Mouse (Mus musculus): ENCODE measurements around the gene Svep1. TPM values are rescaled to one million over a fixed set of nuclear protein-coding genes. Genes with fewer than 3 reads are reported as not detected.

Gene Svep1
- polyA plus RNA-seq, 1 experiment = 0.74 TPM

- H3K27me3 ChIP-seq (ENCODE audit: control insufficient read depth, insufficient read depth, low read length) = no peaks in the 10 kb centered on the region
- no peak overlapping the region for H3K27ac ChIP-seq (ENCODE audit: control insufficient read depth, insufficient read depth, low read depth, low read length)
- H3K4me1 ChIP-seq (ENCODE audit: control insufficient read depth, insufficient read depth, low read length) = no peaks in the 10 kb centered on the region
- no peaks in the 10 kb centered on the region for H3K36me3 ChIP-seq (ENCODE audit: control insufficient read depth, insufficient read depth, low read length)
- no peak overlapping the region for H3K4me3 ChIP-seq (ENCODE audit: control insufficient read depth, low read depth, low read length)
- TF ChIP-seq POLR2A (IDR thresholded peaks at IDR 0.05; ENCODE audit: control insufficient read depth, low read depth, low read length) (no peak), CTCF (IDR thresholded peaks at IDR 0.05; ENCODE audit: control insufficient read depth, insufficient read depth, insufficient replicate concordance, low read depth, low read length) (no peak)
These were observed 141.9 kb downstream of the Svep1 start for GRCm38 (mm10) chr4:58064721-58065120.

GRCm38 (mm10) chr4:58062933-58063332 lies 143.7 kb downstream of the Svep1 start:
- TF ChIP-seq POLR2A (IDR thresholded peaks at IDR 0.05; ENCODE audit: control insufficient read depth, low read depth, low read length) (no peak), CTCF (IDR thresholded peaks at IDR 0.05; ENCODE audit: control insufficient read depth, insufficient read depth, insufficient replicate concordance, low read depth, low read length) (no peak)
- H3K27me3 ChIP-seq (ENCODE audit: control insufficient read depth, insufficient read depth, low read length) = no peaks in the 10 kb centered on the region

GRCm38 (mm10) chr4:58055653-58056052 lies 151.0 kb downstream of the Svep1 start:
- H3K4me1 ChIP-seq (ENCODE audit: control insufficient read depth, insufficient read depth, low read length) = no peaks in the 10 kb centered on the region

More at GRCm38 (mm10) chr4:58062933-58063332, 143.7 kb downstream of the Svep1 start:
- H3K4me1 ChIP-seq (ENCODE audit: control insufficient read depth, insufficient read depth, low read length) = no peaks in the 10 kb centered on the region
- no peaks in the 10 kb centered on the region for H3K36me3 ChIP-seq (ENCODE audit: control insufficient read depth, insufficient read depth, low read length)
- H3K4me3 ChIP-seq (ENCODE audit: control insufficient read depth, low read depth, low read length) = no peak overlapping the region
- H3K27ac ChIP-seq (ENCODE audit: control insufficient read depth, insufficient read depth, low read depth, low read length) = no peak overlapping the region

GRCm38 (mm10) chr4:58054441-58054840 lies 152.2 kb downstream of the Svep1 start:
- Histone ChIP-seq H3K4me3 (ENCODE audit: control insufficient read depth, low read depth, low read length) (no peak overlapping the region), H3K27ac (ENCODE audit: control insufficient read depth, insufficient read depth, low read depth, low read length) (no peak overlapping the region), H3K4me1 (ENCODE audit: control insufficient read depth, insufficient read depth, low read length) (no peaks in the 10 kb centered on the region), H3K27me3 (ENCODE audit: control insufficient read depth, insufficient read depth, low read length) (no peaks in the 10 kb centered on the region), H3K36me3 (ENCODE audit: control insufficient read depth, insufficient read depth, low read length) (no peaks in the 10 kb centered on the region)
- no peak for TF ChIP-seq CTCF (IDR thresholded peaks at IDR 0.05; ENCODE audit: control insufficient read depth, insufficient read depth, insufficient replicate concordance, low read depth, low read length)
- TF ChIP-seq POLR2A (IDR thresholded peaks at IDR 0.05; ENCODE audit: control insufficient read depth, low read depth, low read length) = no peak

More at GRCm38 (mm10) chr4:58055653-58056052, 151.0 kb downstream of the Svep1 start:
- Histone ChIP-seq H3K4me3 (ENCODE audit: control insufficient read depth, low read depth, low read length) (no peak overlapping the region), H3K36me3 (ENCODE audit: control insufficient read depth, insufficient read depth, low read length) (no peaks in the 10 kb centered on the region), H3K27me3 (ENCODE audit: control insufficient read depth, insufficient read depth, low read length) (no peaks in the 10 kb centered on the region), H3K27ac (ENCODE audit: control insufficient read depth, insufficient read depth, low read depth, low read length) (no peak overlapping the region)
- TF ChIP-seq CTCF (IDR thresholded peaks at IDR 0.05; ENCODE audit: control insufficient read depth, insufficient read depth, insufficient replicate concordance, low read depth, low read length) (no peak), POLR2A (IDR thresholded peaks at IDR 0.05; ENCODE audit: control insufficient read depth, low read depth, low read length) (no peak)

GRCm38 (mm10) chr4:58050746-58051145 lies 155.9 kb downstream of the Svep1 start:
- H3K27me3 ChIP-seq (ENCODE audit: control insufficient read depth, insufficient read depth, low read length) = no peaks in the 10 kb centered on the region
- no peak overlapping the region for H3K27ac ChIP-seq (ENCODE audit: control insufficient read depth, insufficient read depth, low read depth, low read length)
- H3K36me3 ChIP-seq (ENCODE audit: control insufficient read depth, insufficient read depth, low read length) = no peaks in the 10 kb centered on the region
- H3K4me3 ChIP-seq (ENCODE audit: control insufficient read depth, low read depth, low read length) = no peak overlapping the region
- TF ChIP-seq POLR2A (IDR thresholded peaks at IDR 0.05; ENCODE audit: control insufficient read depth, low read depth, low read length) (no peak), CTCF (IDR thresholded peaks at IDR 0.05; ENCODE audit: control insufficient read depth, insufficient read depth, insufficient replicate concordance, low read depth, low read length) (no peak)
- H3K4me1 ChIP-seq (ENCODE audit: control insufficient read depth, insufficient read depth, low read length) = no peaks in the 10 kb centered on the region

GRCm38 (mm10) chr4:58050276-58050675 lies 156.4 kb downstream of the Svep1 start:
- TF ChIP-seq POLR2A (IDR thresholded peaks at IDR 0.05; ENCODE audit: control insufficient read depth, low read depth, low read length) = no peak
- TF ChIP-seq CTCF (IDR thresholded peaks at IDR 0.05; ENCODE audit: control insufficient read depth, insufficient read depth, insufficient replicate concordance, low read depth, low read length) = no peak
- Histone ChIP-seq H3K36me3 (ENCODE audit: control insufficient read depth, insufficient read depth, low read length) (no peaks in the 10 kb centered on the region), H3K27me3 (ENCODE audit: control insufficient read depth, insufficient read depth, low read length) (no peaks in the 10 kb centered on the region), H3K4me3 (ENCODE audit: control insufficient read depth, low read depth, low read length) (no peak overlapping the region), H3K27ac (ENCODE audit: control insufficient read depth, insufficient read depth, low read depth, low read length) (no peak overlapping the region), H3K4me1 (ENCODE audit: control insufficient read depth, insufficient read depth, low read length) (no peaks in the 10 kb centered on the region)

GRCm38 (mm10) chr4:58044833-58045232 lies 161.8 kb downstream of the Svep1 start:
- H3K4me3 ChIP-seq (ENCODE audit: control insufficient read depth, low read depth, low read length) = no peak overlapping the region
- TF ChIP-seq POLR2A (IDR thresholded peaks at IDR 0.05; ENCODE audit: control insufficient read depth, low read depth, low read length) (no peak), CTCF (IDR thresholded peaks at IDR 0.05; ENCODE audit: control insufficient read depth, insufficient read depth, insufficient replicate concordance, low read depth, low read length) (no peak)
- no peaks in the 10 kb centered on the region for H3K27me3 ChIP-seq (ENCODE audit: control insufficient read depth, insufficient read depth, low read length)
- H3K4me1 ChIP-seq (ENCODE audit: control insufficient read depth, insufficient read depth, low read length) = no peaks in the 10 kb centered on the region
- no peaks in the 10 kb centered on the region for H3K36me3 ChIP-seq (ENCODE audit: control insufficient read depth, insufficient read depth, low read length)
- H3K27ac ChIP-seq (ENCODE audit: control insufficient read depth, insufficient read depth, low read depth, low read length) = no peak overlapping the region

- no peak for TF ChIP-seq CTCF (IDR thresholded peaks at IDR 0.05; ENCODE audit: control insufficient read depth, insufficient read depth, insufficient replicate concordance, low read depth, low read length)
- no peak for TF ChIP-seq POLR2A (IDR thresholded peaks at IDR 0.05; ENCODE audit: control insufficient read depth, low read depth, low read length)
- Histone ChIP-seq H3K36me3 (ENCODE audit: control insufficient read depth, insufficient read depth, low read length) (no peaks in the 10 kb centered on the region), H3K27me3 (ENCODE audit: control insufficient read depth, insufficient read depth, low read length) (no peaks in the 10 kb centered on the region), H3K4me1 (ENCODE audit: control insufficient read depth, insufficient read depth, low read length) (no peaks in the 10 kb centered on the region), H3K4me3 (ENCODE audit: control insufficient read depth, low read depth, low read length) (no peak overlapping the region), H3K27ac (ENCODE audit: control insufficient read depth, insufficient read depth, low read depth, low read length) (no peak overlapping the region)
These were observed 162.3 kb downstream of the Svep1 start for GRCm38 (mm10) chr4:58044356-58044755.

All from testis, adult 2 months (tissue).